Mouse (Mus musculus) neural tube, embryonic 12.5 days (tissue): Measurements from ENCODE around the gene Dcun1d1. TPM values are rescaled to one million over a fixed set of nuclear protein-coding genes. Genes with fewer than 3 reads are reported as not detected.
A peak's percentile ranks its signal among the peaks of the same experiment; 100 is the strongest.

ENCODE experiments used
- ATAC-seq: fragments of 200-750 bp; cut with Nextera tagmentation; 2 replicates; pipeline ENCODE4 v1.8.0; 2017; ENCODE audit warnings: low read depth, mild to moderate bottlenecking, moderate TSS enrichment, moderate library complexity; ENCODE audit not compliant: low FRiP score
- H3K27ac ChIP-seq: fragments of 300-500 bp; sonication (generic); 2 replicates; pipeline ENCODE4 v1.5.1; 2016
- H3K27me3 ChIP-seq: fragments of 300-500 bp; sonication (generic); replicated peaks from 2 replicates; pipeline ENCODE4 v1.6.1; 2016; ENCODE audit warnings: mild to moderate bottlenecking
- H3K36me3 ChIP-seq: fragments of 300-500 bp; sonication (generic); 2 replicates; pipeline ENCODE4 v1.6.1; 2016; ENCODE audit warnings: mild to moderate bottlenecking
- H3K4me1 ChIP-seq: fragments of 300-500 bp; sonication (generic); 2 replicates; pipeline ENCODE4 v1.6.1; 2016
- H3K4me2 ChIP-seq: fragments of 300-500 bp; sonication (generic); replicated peaks from 2 replicates; pipeline ENCODE4 v1.6.1; 2016; ENCODE audit warnings: mild to moderate bottlenecking
- H3K4me3 ChIP-seq: fragments of 300-500 bp; sonication (generic); 2 replicates; pipeline ENCODE4 v1.5.1; 2016
- H3K9ac ChIP-seq: fragments of 300-500 bp; sonication (generic); 2 replicates; pipeline ENCODE4 v1.6.1; 2016; ENCODE audit warnings: mild to moderate bottlenecking
- H3K9me3 ChIP-seq: fragments of 300-500 bp; sonication (generic); 2 replicates; pipeline ENCODE4 v1.6.1; 2016; ENCODE audit warnings: mild to moderate bottlenecking
- WGBS: fragments of 180-500 bp; shearing (Covaris S2); methylation state at CpG from one replicate; pipeline ENCODE4 v1.1.7; 2016; 5-methylcytosine and 5-hydroxymethylcytosine counted together
- polyA plus RNA-seq: library from polyadenylated mRNA; unstranded; fragments of >200 nt; fragmentation: Nextera tagmentation; extraction: Ambion mirVana; gene quantifications from 2 replicates; pipeline ENCODE4 v1.2.1, GENCODE M21; 2016

Dcun1d1 gene
- polyA plus RNA-seq, 1 experiment from 2014 or later: 98.6 TPM

GRCm38 (mm10) chr3:35954901-35955575 lies 17.8 kb upstream of the Dcun1d1 start:
- peaks cover 19% of the 10 kb centered on the region for H3K36me3 ChIP-seq
- H3K9ac ChIP-seq: no peak overlapping the region
- no peaks in the 10 kb centered on the region for H3K27me3 ChIP-seq
- no peak overlapping the region for H3K4me3 ChIP-seq
- no peak overlapping the region for H3K4me2 ChIP-seq
- no peaks in the 10 kb centered on the region for H3K9me3 ChIP-seq
- H3K4me1 ChIP-seq: no peaks in the 10 kb centered on the region
- 95% methylated on average over 11 of the region's 11 CpGs for WGBS
- no peak for ATAC-seq
- H3K27ac ChIP-seq: no peak overlapping the region

GRCm38 (mm10) chr3:35953816-35954215 lies 16.6 kb upstream of the Dcun1d1 start:
- no peak for ATAC-seq
- no peak overlapping the region for H3K4me2 ChIP-seq
- H3K27ac ChIP-seq: no peak overlapping the region
- H3K4me3 ChIP-seq: no peak overlapping the region
- H3K9me3 ChIP-seq: no peaks in the 10 kb centered on the region
- 94% methylated on average over 6 of the region's 6 CpGs for WGBS
- H3K9ac ChIP-seq: no peak overlapping the region
- peaks cover 11% of the 10 kb centered on the region for H3K36me3 ChIP-seq
- no peaks in the 10 kb centered on the region for H3K27me3 ChIP-seq
- no peaks in the 10 kb centered on the region for H3K4me1 ChIP-seq

GRCm38 (mm10) chr3:35953184-35953583 lies 15.9 kb upstream of the Dcun1d1 start:
- Histone ChIP-seq H3K9ac (no peak overlapping the region), H3K27me3 (no peaks in the 10 kb centered on the region), H3K4me3 (no peak overlapping the region), H3K9me3 (no peaks in the 10 kb centered on the region), H3K27ac (no peak overlapping the region), H3K4me1 (no peaks in the 10 kb centered on the region), H3K4me2 (no peak overlapping the region), H3K36me3 (peaks cover 7% of the 10 kb centered on the region)
- WGBS: 52% methylated on average over 1 of the region's 1 CpGs
- no peak for ATAC-seq

- Histone ChIP-seq H3K4me2 (no peak overlapping the region), H3K27me3 (no peaks in the 10 kb centered on the region), H3K27ac (no peak overlapping the region), H3K4me1 (no peaks in the 10 kb centered on the region), H3K36me3 (no peaks in the 10 kb centered on the region), H3K9ac (no peak overlapping the region), H3K9me3 (no peaks in the 10 kb centered on the region), H3K4me3 (no peak overlapping the region)
- WGBS: 84% methylated on average over 7 of the region's 7 CpGs
- ATAC-seq: no peak
Measured at GRCm38 (mm10) chr3:35948197-35948596, 11.0 kb upstream of the Dcun1d1 start.

- Histone ChIP-seq H3K27me3 (no peaks in the 10 kb centered on the region), H3K4me2 (no peak overlapping the region), H3K36me3 (no peaks in the 10 kb centered on the region), H3K4me3 (no peak overlapping the region), H3K27ac (no peak overlapping the region), H3K9me3 (no peaks in the 10 kb centered on the region), H3K9ac (no peak overlapping the region), H3K4me1 (no peaks in the 10 kb centered on the region)
- ATAC-seq: no peak
- WGBS: 90% methylated on average over 4 of the region's 4 CpGs
Measured at GRCm38 (mm10) chr3:35940520-35941135, 3.4 kb upstream of the Dcun1d1 start.

- H3K9me3 ChIP-seq: no peaks in the 10 kb centered on the region
- H3K27me3 ChIP-seq: no peaks in the 10 kb centered on the region
- H3K9ac ChIP-seq: no peak overlapping the region
- H3K4me2 ChIP-seq: no peak overlapping the region
- ATAC-seq: no peak
- H3K4me1 ChIP-seq: no peaks in the 10 kb centered on the region
- WGBS: 38% methylated on average over 2 of the region's 2 CpGs
- no peaks in the 10 kb centered on the region for H3K36me3 ChIP-seq
- H3K27ac ChIP-seq: no peak overlapping the region
- H3K4me3 ChIP-seq: no peak overlapping the region
Measured at GRCm38 (mm10) chr3:35940047-35940446, 2.8 kb upstream of the Dcun1d1 start.

GRCm38 (mm10) chr3:35933405-35933777 lies 3.9 kb downstream of the Dcun1d1 start:
- peak overlapping the region; percentile 96 for H3K4me3 ChIP-seq
- H3K9ac ChIP-seq: peak overlapping the region; percentile 99
- H3K36me3 ChIP-seq: no peaks in the 10 kb centered on the region
- H3K4me1 ChIP-seq: peaks cover 21% of the 10 kb centered on the region
- no peaks in the 10 kb centered on the region for H3K9me3 ChIP-seq
- H3K27ac ChIP-seq: no peak overlapping the region
- H3K27me3 ChIP-seq: no peaks in the 10 kb centered on the region
- WGBS: under 1% methylated on average over 14 of the region's 14 CpGs
- H3K4me2 ChIP-seq: peak overlapping the region; percentile 90
- ATAC-seq: peak; percentile 61

- no peaks in the 10 kb centered on the region for H3K27me3 ChIP-seq
- H3K4me1 ChIP-seq: peaks cover 21% of the 10 kb centered on the region
- H3K36me3 ChIP-seq: no peaks in the 10 kb centered on the region
- H3K4me3 ChIP-seq: peak overlapping the region; percentile 96
- peak; percentile 96 for ATAC-seq
- WGBS: under 1% methylated on average over 64 of the region's 73 CpGs
- H3K27ac ChIP-seq: peak overlapping the region; percentile 77
- H3K9ac ChIP-seq: peak overlapping the region; percentile 99
- H3K4me2 ChIP-seq: peak overlapping the region; percentile 90
- no peaks in the 10 kb centered on the region for H3K9me3 ChIP-seq
Measured at GRCm38 (mm10) chr3:35932735-35933404, 4.4 kb downstream of the Dcun1d1 start.

- Histone ChIP-seq H3K27me3 (no peaks in the 10 kb centered on the region), H3K36me3 (no peaks in the 10 kb centered on the region), H3K4me2 (peak overlapping the region; percentile 90), H3K9ac (peak overlapping the region; percentile 99), H3K4me1 (peaks cover 21% of the 10 kb centered on the region), H3K4me3 (peak overlapping the region; percentile 96), H3K27ac (peak overlapping the region; percentile 77), H3K9me3 (no peaks in the 10 kb centered on the region)
- WGBS: under 1% methylated on average over 42 of the region's 65 CpGs
- ATAC-seq: peak; percentile 78
Measured at GRCm38 (mm10) chr3:35931896-35932727, 5.1 kb downstream of the Dcun1d1 start.

GRCm38 (mm10) chr3:35931359-35931758 lies 5.9 kb downstream of the Dcun1d1 start:
- H3K27me3 ChIP-seq: no peaks in the 10 kb centered on the region
- ATAC-seq: no peak
- H3K4me3 ChIP-seq: peak overlapping the region; percentile 96
- H3K4me2 ChIP-seq: peak overlapping the region; percentile 90
- H3K27ac ChIP-seq: no peak overlapping the region
- no peaks in the 10 kb centered on the region for H3K36me3 ChIP-seq
- WGBS: 35% methylated on average over 7 of the region's 7 CpGs
- peak overlapping the region; percentile 99 for H3K9ac ChIP-seq
- no peaks in the 10 kb centered on the region for H3K9me3 ChIP-seq
- H3K4me1 ChIP-seq: peaks cover 21% of the 10 kb centered on the region

GRCm38 (mm10) chr3:35929831-35930230 lies 7.4 kb downstream of the Dcun1d1 start:
- no peak for ATAC-seq
- H3K27ac ChIP-seq: no peak overlapping the region
- no peaks in the 10 kb centered on the region for H3K36me3 ChIP-seq
- H3K4me1 ChIP-seq: peaks cover 21% of the 10 kb centered on the region
- H3K27me3 ChIP-seq: no peaks in the 10 kb centered on the region
- H3K4me2 ChIP-seq: no peak overlapping the region
- H3K9ac ChIP-seq: no peak overlapping the region
- H3K9me3 ChIP-seq: no peaks in the 10 kb centered on the region
- no peak overlapping the region for H3K4me3 ChIP-seq
- 74% methylated on average over 8 of the region's 8 CpGs for WGBS

- no peak overlapping the region for H3K27ac ChIP-seq
- no peak overlapping the region for H3K9ac ChIP-seq
- ATAC-seq: no peak
- H3K9me3 ChIP-seq: no peaks in the 10 kb centered on the region
- H3K4me3 ChIP-seq: no peak overlapping the region
- peaks cover 21% of the 10 kb centered on the region for H3K4me1 ChIP-seq
- no peaks in the 10 kb centered on the region for H3K36me3 ChIP-seq
- WGBS: 82% methylated on average over 3 of the region's 3 CpGs
- H3K4me2 ChIP-seq: no peak overlapping the region
- no peaks in the 10 kb centered on the region for H3K27me3 ChIP-seq
Measured at GRCm38 (mm10) chr3:35929406-35929805, 7.8 kb downstream of the Dcun1d1 start.
